Mouse (Mus musculus): ENCODE results near the gene Sdcbp2.

GRCm38 (mm10) chr2:151635362-151636014 is 63.1 kb downstream of the Sdcbp2 start:
- TF ChIP-seq CTCF (IDR thresholded peaks at IDR 0.05; ENCODE audit: low read depth, low read length) = no peak
- no peak for TF ChIP-seq GATA1 (IDR thresholded peaks at IDR 0.05; ENCODE audit: borderline replicate concordance, low read length)
- no peak for TF ChIP-seq POLR2AphosphoS5 (IDR thresholded peaks at IDR 0.05; ENCODE audit: insufficient replicate concordance, low read depth, low read length)
- no peak for TF ChIP-seq GATA2 (IDR thresholded peaks at IDR 0.05; ENCODE audit: borderline replicate concordance, low read depth, low read length)
